Mouse (Mus musculus) heart, adult 8-10 months (tissue): Measurements from ENCODE around the gene Unc93b1. TPM values are rescaled to one million over a fixed set of nuclear protein-coding genes. Genes with fewer than 3 reads are reported as not detected.

ENCODE experiments used
- DNase-seq: peaks from one replicate; pipeline ENCODE4 v3.0.0; 2022; ENCODE audit warnings: low spot score
- total RNA-seq, 4 experiments: library from RNA; stranded (reverse); gene quantifications; 2 replicates each; pipeline ENCODE4 v1.2.4; 2022

Gene Unc93b1
- total RNA-seq, 4 experiments from 2014 or later: 11.1 to 19.2 (median 13.7) TPM

GRCm38 (mm10) chr19:3913692-3914091 is 21.3 kb upstream of the Unc93b1 start:
- DNase-seq: no peak

GRCm38 (mm10) chr19:3914535-3914934 is 20.5 kb upstream of the Unc93b1 start:
- DNase-seq: no peak

- DNase-seq: no peak
These were observed 18.3 kb upstream of the Unc93b1 start for GRCm38 (mm10) chr19:3916727-3917126.

- DNase-seq: no peak
These were observed 15.1 kb upstream of the Unc93b1 start for GRCm38 (mm10) chr19:3919928-3920327.

- no peak for DNase-seq
These were observed 12.2 kb upstream of the Unc93b1 start for GRCm38 (mm10) chr19:3922661-3923371.

GRCm38 (mm10) chr19:3923586-3923985 is 11.4 kb upstream of the Unc93b1 start:
- DNase-seq: no peak

- DNase-seq: no peak
These were observed 10.8 kb upstream of the Unc93b1 start for GRCm38 (mm10) chr19:3924190-3924589.

GRCm38 (mm10) chr19:3924868-3925267 is 10.1 kb upstream of the Unc93b1 start:
- no peak for DNase-seq

- DNase-seq: no peak
These were observed 9.1 kb upstream of the Unc93b1 start for GRCm38 (mm10) chr19:3925859-3926258.

GRCm38 (mm10) chr19:3926279-3926678 is 8.7 kb upstream of the Unc93b1 start:
- DNase-seq: no peak

GRCm38 (mm10) chr19:3926685-3927084 is 8.3 kb upstream of the Unc93b1 start:
- no peak for DNase-seq

- DNase-seq: no peak
These were observed 7.0 kb upstream of the Unc93b1 start for GRCm38 (mm10) chr19:3927989-3928388.

GRCm38 (mm10) chr19:3928779-3929178 is 6.2 kb upstream of the Unc93b1 start:
- DNase-seq: no peak

- peak; percentile 88 for DNase-seq
These were observed 5.6 kb upstream of the Unc93b1 start, which contains the start of gene Aldh3b1 for GRCm38 (mm10) chr19:3929211-3929941. Aldh3b1 (minus strand) TSS chr19:3929808.

GRCm38 (mm10) chr19:3930262-3931057 is 4.5 kb upstream of the Unc93b1 start:
- no peak for DNase-seq

- no peak for DNase-seq
These were observed 3.3 kb upstream of the Unc93b1 start for GRCm38 (mm10) chr19:3931716-3932115.

- peak; percentile 77 for DNase-seq
These were observed 1.2 kb downstream of the Unc93b1 start for GRCm38 (mm10) chr19:3935896-3936850.

- DNase-seq: no peak
These were observed 7.3 kb downstream of the Unc93b1 start for GRCm38 (mm10) chr19:3942315-3942714.

GRCm38 (mm10) chr19:3942986-3943735 is 8.2 kb downstream of the Unc93b1 start:
- no peak for DNase-seq

GRCm38 (mm10) chr19:3945872-3946564 is 11.0 kb downstream of the Unc93b1 start:
- peak; percentile 18 for DNase-seq
